Mouse (Mus musculus) lung, embryonic 15.5 days (tissue): ENCODE results near the gene 1700018B08Rik. TPM values are rescaled to one million over a fixed set of nuclear protein-coding genes. Genes with fewer than 3 reads are reported as not detected.

Source experiments
- ATAC-seq: fragments of 200-750 bp; cut with Nextera tagmentation; 2 replicates; pipeline ENCODE4 v1.8.0; 2017; ENCODE audit warnings: moderate number of reproducible peaks, borderline replicate concordance; ENCODE audit not compliant: low FRiP score, low TSS enrichment; ENCODE audit errors: extremely low read depth
- H3K27ac ChIP-seq: fragments of 300-500 bp; sonication (generic); 2 replicates; pipeline ENCODE4 v1.5.1; 2015; ENCODE audit warnings: moderate library complexity, mild to moderate bottlenecking, inconsistent platforms
- H3K27me3 ChIP-seq: fragments of 300-500 bp; sonication (generic); 2 replicates; pipeline ENCODE4 v1.6.1; 2015; ENCODE audit warnings: inconsistent platforms
- H3K36me3 ChIP-seq: fragments of 300-500 bp; sonication (generic); 2 replicates; pipeline ENCODE4 v1.6.1; 2015; ENCODE audit warnings: inconsistent platforms
- H3K4me1 ChIP-seq: fragments of 300-500 bp; sonication (generic); 2 replicates; pipeline ENCODE4 v1.6.1; 2015; ENCODE audit warnings: inconsistent platforms
- H3K4me2 ChIP-seq: fragments of 300-500 bp; sonication (generic); 2 replicates; pipeline ENCODE4 v1.6.1; 2015; ENCODE audit warnings: inconsistent platforms, mild to moderate bottlenecking, moderate library complexity
- H3K4me3 ChIP-seq: fragments of 300-500 bp; sonication (generic); 2 replicates; pipeline ENCODE4 v1.5.1; 2015; ENCODE audit warnings: mild to moderate bottlenecking, inconsistent platforms
- H3K9ac ChIP-seq: fragments of 300-500 bp; sonication (generic); 2 replicates; pipeline ENCODE4 v1.6.1; 2015; ENCODE audit warnings: inconsistent platforms
- H3K9me3 ChIP-seq: fragments of 300-500 bp; sonication (generic); 2 replicates; pipeline ENCODE4 v1.6.1; 2016; ENCODE audit warnings: inconsistent platforms
- WGBS: fragments of 180-500 bp; shearing (Covaris S2); methylation state at CpG from one replicate; pipeline ENCODE4 v1.1.7; 2015; 5-methylcytosine and 5-hydroxymethylcytosine counted together
- polyA plus RNA-seq: library from polyadenylated mRNA; unstranded; fragments of >200 nt; fragmentation: Nextera tagmentation; extraction: Ambion mirVana; gene quantifications from 2 replicates; pipeline ENCODE4 v1.2.1, GENCODE M21; 2015

The 1700018B08Rik gene
- not detected in 2 replicates for polyA plus RNA-seq

- H3K9ac ChIP-seq: no peak within 1 kb of the TSS
- no peak within 1 kb of the TSS for H3K27ac ChIP-seq
- peaks cover 5% of the 10 kb centered on the region; the same call in 1 of the 2 replicates for H3K27me3 ChIP-seq
- H3K4me1 ChIP-seq: peaks cover 5% of the 10 kb centered on the region; the same call in 1 of the 2 replicates
- no peaks in the 10 kb centered on the region for H3K9me3 ChIP-seq
- 77% methylated on average over 11 of the region's 12 CpGs for whole genome bisulfite sequencing
- no peaks in the 10 kb centered on the region for H3K36me3 ChIP-seq
- H3K4me2 ChIP-seq: no peak within 1 kb of the TSS
- no peak for ATAC-seq
- no peak within 1 kb of the TSS for H3K4me3 ChIP-seq
Observed at GRCm38 (mm10) chr8:121544276-121544785, at the start of gene 1700018B08Rik. 1700018B08Rik (minus strand) TSS chr8:121544320.

- Histone ChIP-seq H3K4me1 (peaks cover 28% of the 10 kb centered on the region), H3K27me3 (no peaks in the 10 kb centered on the region), H3K9me3 (no peaks in the 10 kb centered on the region), H3K4me2 (no peak overlapping the region), H3K9ac (no peak overlapping the region), H3K4me3 (no peak overlapping the region), H3K36me3 (peaks cover 30% of the 10 kb centered on the region), H3K27ac (no peak overlapping the region)
- 86% methylated on average over 5 of the region's 5 CpGs for WGBS
- no peak for ATAC-seq
Observed at GRCm38 (mm10) chr8:121593293-121593692, 49.2 kb upstream of the 1700018B08Rik start.

DNA sequence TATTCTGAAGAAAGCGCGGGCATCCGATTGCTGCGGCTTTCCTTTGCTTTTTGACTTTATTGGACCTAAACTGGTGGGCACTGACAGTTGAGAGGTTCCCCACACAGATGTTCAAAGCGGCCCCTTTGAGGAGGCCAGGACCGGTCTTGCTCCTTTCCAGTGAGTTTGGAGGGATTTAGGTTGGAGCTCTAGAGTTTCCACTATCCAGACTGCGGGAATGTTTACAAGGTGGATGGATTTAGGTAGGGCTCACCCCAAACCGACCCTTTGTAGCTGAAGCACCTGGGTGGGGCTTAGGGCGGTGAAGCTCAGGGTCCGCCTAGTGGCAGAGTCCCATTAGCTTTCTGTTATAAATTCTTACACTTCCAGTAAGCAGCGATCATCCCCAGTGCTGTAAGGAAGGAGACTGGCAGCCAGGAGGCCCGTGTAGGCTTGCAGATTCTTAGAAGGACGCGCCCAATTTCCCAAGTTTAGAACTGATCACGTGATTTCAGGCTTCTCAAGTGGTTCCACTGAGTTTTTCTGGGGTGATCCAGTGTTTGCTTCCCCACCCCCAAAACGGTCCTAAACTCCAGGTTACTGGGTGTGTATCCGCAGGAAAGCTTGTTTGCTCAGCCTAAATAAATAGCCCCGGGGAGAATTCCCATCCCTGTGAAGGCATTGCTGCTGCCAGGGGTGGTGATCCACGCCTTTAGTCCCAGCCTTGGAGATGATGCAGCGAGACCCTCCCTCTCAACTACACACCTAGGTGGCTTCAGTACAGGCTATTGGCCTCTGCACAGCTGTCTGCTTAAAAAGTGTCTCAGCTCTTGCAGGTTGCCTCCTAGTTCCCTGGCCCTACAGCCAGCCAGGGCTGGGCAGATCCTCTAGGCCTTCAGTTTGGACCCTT is 47.3 kb upstream of the 1700018B08Rik start:
- peak overlapping the region; percentile 90 for H3K9ac ChIP-seq
- ATAC-seq: peak; percentile 12; the same call in 1 of the 2 replicates
- H3K4me2 ChIP-seq: peak overlapping the region; percentile 84
- no peaks in the 10 kb centered on the region for H3K27me3 ChIP-seq
- peaks cover 28% of the 10 kb centered on the region for H3K4me1 ChIP-seq
- H3K9me3 ChIP-seq: no peaks in the 10 kb centered on the region
- peak overlapping the region; percentile 97 for H3K4me3 ChIP-seq
- 0 out of 2 replicates have a peak overlapping the region, but pooled peaks have one; percentile 61 for H3K27ac ChIP-seq
- peaks cover 17% of the 10 kb centered on the region for H3K36me3 ChIP-seq
- WGBS: 8% methylated on average over 20 of the region's 20 CpGs

DNA sequence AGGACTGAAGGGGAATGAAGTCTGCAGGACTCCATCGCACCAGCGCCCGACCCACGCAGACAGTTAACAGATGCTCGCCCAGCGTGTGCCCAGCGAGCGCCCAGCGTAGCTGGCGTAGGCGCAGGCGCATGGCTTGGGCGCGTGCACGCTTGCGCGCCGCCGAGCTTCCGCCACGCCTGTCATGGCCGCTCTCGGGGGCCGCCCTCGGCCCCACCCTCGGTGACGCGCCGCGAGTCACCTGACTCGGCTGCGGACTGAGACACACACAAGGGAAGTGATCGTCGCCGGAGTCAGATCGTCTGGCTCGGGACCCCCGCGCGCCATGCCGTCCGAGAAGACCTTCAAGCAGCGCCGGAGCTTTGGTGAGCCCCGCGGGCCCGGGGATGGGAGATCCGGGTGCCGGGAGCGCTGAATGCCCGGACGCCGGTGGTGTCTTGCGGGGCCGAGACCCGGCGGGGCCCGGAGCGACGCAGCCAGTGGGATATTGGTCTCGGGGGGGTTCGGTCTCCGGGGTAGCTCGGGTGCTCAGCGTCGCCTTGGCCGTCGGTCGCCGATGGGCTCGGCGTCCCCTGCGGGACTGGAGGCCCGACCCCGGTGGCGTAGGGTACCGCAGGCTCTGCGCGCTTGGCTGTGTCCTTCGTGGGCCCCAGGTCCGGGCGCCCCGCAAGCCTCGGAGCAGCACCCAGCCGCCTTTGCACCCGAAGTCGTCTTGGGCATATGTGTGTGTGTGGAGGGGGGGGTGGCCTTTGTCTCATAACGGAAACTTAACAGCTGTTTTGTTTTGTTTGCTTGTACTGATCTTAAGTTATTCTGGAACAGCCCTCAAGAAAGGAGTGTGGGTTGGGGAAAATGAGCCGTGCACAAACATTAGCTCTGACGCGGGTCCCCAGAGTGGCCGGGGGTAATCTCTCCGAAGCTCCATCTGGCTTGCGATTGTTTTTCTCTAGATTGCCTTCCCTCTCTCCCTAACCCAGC is 46.4 kb upstream of the 1700018B08Rik start, which contains the start of gene Map1lc3b:
Map1lc3b (plus strand) TSS at position 159 of the 975 bp plus-strand sequence.
- Histone ChIP-seq H3K4me2 (peak within 1 kb of the TSS; percentile 84), H3K4me1 (peaks cover 34% of the 10 kb centered on the region), H3K4me3 (peak within 1 kb of the TSS; percentile 97), H3K36me3 (peaks cover 14% of the 10 kb centered on the region), H3K27ac (peak within 1 kb of the TSS; percentile 61), H3K9ac (peak within 1 kb of the TSS; percentile 90), H3K27me3 (no peaks in the 10 kb centered on the region), H3K9me3 (no peaks in the 10 kb centered on the region)
- under 1% methylated on average over 62 of the region's 94 CpGs for WGBS
- peak; percentile 85 for ATAC-seq

- ATAC-seq: no peak
- Histone ChIP-seq H3K36me3 (peaks cover 4% of the 10 kb centered on the region; the same call in 1 of the 2 replicates), H3K9me3 (no peaks in the 10 kb centered on the region), H3K27ac (no peak overlapping the region), H3K4me2 (no peak overlapping the region), H3K4me3 (no peak overlapping the region), H3K4me1 (peaks cover 37% of the 10 kb centered on the region), H3K27me3 (no peaks in the 10 kb centered on the region), H3K9ac (no peak overlapping the region)
- 38% methylated on average over 2 of the region's 2 CpGs for WGBS
Observed at GRCm38 (mm10) chr8:121589205-121589726, 45.1 kb upstream of the 1700018B08Rik start.

- no peaks in the 10 kb centered on the region for H3K9me3 ChIP-seq
- no peak overlapping the region for H3K27ac ChIP-seq
- WGBS: 77% methylated on average over 4 of the region's 4 CpGs
- no peaks in the 10 kb centered on the region; the same call in 1 of the 2 replicates for H3K27me3 ChIP-seq
- no peak for ATAC-seq
- no peak overlapping the region for H3K9ac ChIP-seq
- H3K4me2 ChIP-seq: no peak overlapping the region
- no peak overlapping the region for H3K4me3 ChIP-seq
- no peaks in the 10 kb centered on the region for H3K36me3 ChIP-seq
- H3K4me1 ChIP-seq: peaks cover 37% of the 10 kb centered on the region
Observed at GRCm38 (mm10) chr8:121588750-121589149, 44.6 kb upstream of the 1700018B08Rik start.

DNA sequence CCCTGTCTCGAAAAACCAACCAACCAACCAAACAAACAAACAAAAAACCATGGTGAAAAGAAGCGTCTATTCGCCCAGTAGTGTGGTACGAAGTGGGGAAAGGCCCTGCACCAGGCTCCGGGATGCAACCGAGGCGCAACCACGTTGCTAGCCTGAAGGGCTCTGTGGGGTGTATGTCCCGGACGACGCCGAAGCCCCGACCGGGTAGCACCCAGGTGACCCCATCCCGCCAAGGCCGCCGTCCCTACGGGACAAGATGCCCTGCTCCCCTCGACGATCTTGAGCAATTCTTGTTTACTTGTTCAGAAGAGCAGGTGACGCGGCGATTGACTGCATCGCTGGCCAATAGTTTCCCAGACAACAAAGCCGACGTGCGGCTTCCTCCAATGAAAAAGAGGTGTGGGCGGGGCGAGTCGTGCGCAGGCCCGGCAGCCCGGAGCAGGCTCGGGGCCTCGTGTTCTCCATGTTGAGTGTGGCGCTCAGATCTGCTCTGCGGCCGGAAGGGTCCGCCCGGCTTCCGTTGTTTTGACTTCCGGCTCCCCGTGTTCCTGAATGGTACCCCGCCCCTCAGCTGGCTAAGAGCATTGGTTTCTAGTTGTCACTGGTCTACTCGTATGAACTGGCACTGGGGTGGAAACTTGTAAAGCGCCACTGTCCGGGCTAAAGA is 41.2 kb upstream of the 1700018B08Rik start:
- Histone ChIP-seq H3K27me3 (no peaks in the 10 kb centered on the region; the same call in 1 of the 2 replicates), H3K9ac (peak overlapping the region; percentile 53), H3K4me3 (peak overlapping the region; percentile 55), H3K27ac (no peak overlapping the region), H3K4me1 (peaks cover 19% of the 10 kb centered on the region; the same call in 1 of the 2 replicates), H3K36me3 (no peaks in the 10 kb centered on the region), H3K4me2 (peak overlapping the region; percentile 72), H3K9me3 (no peaks in the 10 kb centered on the region)
- under 1% methylated on average over 47 of the region's 47 CpGs for WGBS
- ATAC-seq: peak; percentile 95

- H3K4me3 ChIP-seq: peak overlapping the region; percentile 55
- H3K27me3 ChIP-seq: no peaks in the 10 kb centered on the region; the same call in 1 of the 2 replicates
- 39% methylated on average over 13 of the region's 13 CpGs for WGBS
- no peak overlapping the region for H3K27ac ChIP-seq
- ATAC-seq: no peak
- no peak overlapping the region for H3K9ac ChIP-seq
- H3K36me3 ChIP-seq: no peaks in the 10 kb centered on the region
- H3K9me3 ChIP-seq: no peaks in the 10 kb centered on the region
- peaks cover 19% of the 10 kb centered on the region; the same call in 1 of the 2 replicates for H3K4me1 ChIP-seq
- H3K4me2 ChIP-seq: peak overlapping the region; percentile 72
Observed at GRCm38 (mm10) chr8:121584730-121585129, 40.6 kb upstream of the 1700018B08Rik start.

DNA sequence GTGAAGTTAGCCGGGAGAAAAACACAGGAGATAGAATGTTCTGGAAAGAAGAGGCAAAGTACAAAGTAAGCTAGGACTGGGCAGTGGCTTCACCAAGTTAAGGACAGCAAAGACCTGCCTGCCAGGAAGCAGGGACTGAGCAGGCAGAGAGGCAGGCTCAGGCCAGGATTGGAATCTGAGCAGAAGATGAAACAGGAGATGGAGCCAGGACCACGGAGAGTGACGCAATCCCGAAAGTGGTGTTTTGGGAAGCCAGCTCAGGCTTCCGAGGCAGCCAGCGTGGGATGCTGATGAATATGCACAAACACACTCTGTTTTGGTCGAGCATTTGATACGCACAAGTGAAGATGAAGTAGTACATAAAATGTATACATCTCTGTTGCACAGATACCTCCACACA is 39.5 kb upstream of the 1700018B08Rik start:
- no peak for ATAC-seq
- WGBS: 41% methylated on average over 8 of the region's 8 CpGs
- Histone ChIP-seq H3K27ac (no peak overlapping the region), H3K4me1 (peaks cover 17% of the 10 kb centered on the region; the same call in 1 of the 2 replicates), H3K9ac (no peak overlapping the region), H3K27me3 (no peaks in the 10 kb centered on the region; the same call in 1 of the 2 replicates), H3K36me3 (no peaks in the 10 kb centered on the region), H3K4me3 (no peak overlapping the region), H3K4me2 (no peak overlapping the region), H3K9me3 (no peaks in the 10 kb centered on the region)

DNA sequence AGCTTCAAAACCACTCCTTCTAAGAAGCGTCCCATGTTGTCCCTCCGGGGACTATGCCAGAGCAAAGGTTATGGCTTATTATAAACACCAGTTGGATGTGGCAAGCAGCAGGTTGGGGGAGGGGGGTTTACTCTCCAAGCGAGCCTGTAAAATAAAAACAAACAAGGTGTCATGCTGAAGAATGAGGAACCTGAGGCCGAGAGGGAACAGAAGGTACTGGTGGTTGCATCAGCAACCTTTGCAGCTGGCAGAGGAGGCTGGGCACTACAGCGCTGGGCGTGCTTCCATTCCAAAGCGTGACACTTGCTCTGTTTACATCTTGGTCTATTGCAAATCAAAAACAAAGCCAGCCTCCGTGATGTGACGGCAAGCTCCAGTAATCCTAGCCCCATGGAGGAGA is 36.3 kb upstream of the 1700018B08Rik start:
- Histone ChIP-seq H3K27me3 (no peaks in the 10 kb centered on the region; the same call in 1 of the 2 replicates), H3K36me3 (no peaks in the 10 kb centered on the region), H3K4me3 (no peak overlapping the region), H3K4me2 (peak overlapping the region; percentile 16; the same call in 1 of the 2 replicates), H3K4me1 (peaks cover 28% of the 10 kb centered on the region), H3K27ac (no peak overlapping the region), H3K9me3 (no peaks in the 10 kb centered on the region), H3K9ac (no peak overlapping the region)
- 10% methylated on average over 9 of the region's 9 CpGs for WGBS
- ATAC-seq: no peak
